Mouse (Mus musculus) left cerebral cortex, adult 9 months (tissue): ENCODE measurements at regions not wholly inside any gene's neighbourhood (a gene's known extent, or its start where the extent isn't known, plus 50 kb on each side); places are given as distances from the start of the nearest gene placed in this dataset.

Experiments
- DNase-seq, 2 experiments: peaks; one replicate each; pipeline ENCODE4 v3.0.0; 2022; ENCODE audit warnings: low spot score in 2 of 2

DNA sequence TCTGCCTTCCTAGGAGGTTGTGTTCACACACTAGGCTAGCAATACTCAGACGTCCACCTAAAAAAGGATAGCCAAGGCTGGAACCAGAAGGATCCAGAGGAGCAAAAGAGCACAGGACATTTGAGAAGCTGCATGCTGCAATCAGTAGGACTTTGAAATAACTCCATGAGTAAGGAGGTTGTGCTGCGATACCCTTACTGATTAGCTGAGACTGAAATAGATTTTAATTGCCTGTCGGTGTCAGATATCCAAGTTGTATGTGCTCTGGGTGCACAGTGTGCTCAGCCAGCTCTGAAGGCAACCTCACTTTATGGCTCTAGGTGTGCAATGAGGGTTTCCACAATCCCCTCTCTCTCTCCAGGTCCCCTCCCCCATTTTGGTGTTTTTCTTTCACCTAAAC is 2159.2 kb upstream of the Gm7489 start:
- no peak for DNase-seq

DNA sequence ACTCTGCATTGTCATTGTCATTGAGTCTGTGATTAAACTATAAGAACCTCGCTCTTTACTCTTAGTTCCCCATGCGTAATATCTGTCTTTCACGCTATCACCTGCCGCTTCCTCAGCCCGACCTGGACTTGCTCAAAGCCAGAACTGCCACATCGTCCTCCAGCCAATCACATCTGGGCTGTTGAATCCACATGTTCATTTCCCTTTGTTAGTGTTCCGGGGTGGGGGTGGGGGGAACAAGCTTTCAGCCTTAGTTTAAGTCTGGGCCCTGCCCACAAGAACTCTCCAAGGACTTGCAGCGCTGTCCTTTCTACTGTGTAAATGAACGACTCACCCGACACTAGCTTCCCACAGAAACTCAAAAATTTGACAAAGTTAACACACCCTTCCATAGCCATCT is 2154.6 kb upstream of the Gm7489 start:
- no peak for DNase-seq

DNA sequence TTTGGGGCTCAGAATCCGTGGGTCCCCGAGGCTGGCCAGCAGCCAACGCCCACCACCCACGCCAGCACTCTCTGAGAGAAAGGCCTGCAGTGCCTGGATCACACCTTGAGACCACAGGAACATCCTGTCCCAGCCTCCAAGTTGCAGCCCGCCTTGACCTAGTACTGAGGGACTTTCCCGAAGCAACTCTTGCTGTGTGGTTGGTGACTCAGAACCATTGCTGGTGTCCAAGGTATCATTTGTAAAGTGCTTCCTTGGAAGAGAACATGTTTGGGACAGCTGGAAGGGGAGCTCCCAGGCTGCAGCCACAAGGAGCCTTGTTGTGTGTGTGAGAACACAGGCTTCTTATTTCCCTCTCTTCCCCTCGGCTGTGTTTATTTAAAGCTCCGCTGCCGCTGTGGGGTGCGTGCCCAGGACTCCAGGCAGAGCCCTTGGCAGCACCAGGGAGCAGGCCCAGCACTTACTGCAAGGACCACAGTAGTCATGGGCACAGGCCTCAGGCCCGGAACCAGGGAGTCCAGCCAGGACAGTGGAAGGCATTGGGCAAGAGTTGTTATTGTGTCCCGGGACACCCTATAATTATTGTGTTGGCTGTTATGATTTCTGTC is 2153.8 kb upstream of the Gm7489 start:
- peak in 1 of 2 experiments; percentile 27 for DNase-seq

- no peak for DNase-seq
Observed at GRCm38 (mm10) chr15:51734194-51734593, 2150.5 kb upstream of the Gm7489 start.
